Mouse (Mus musculus) Muller cell, postnatal 12 days (primary cell): Measurements from ENCODE around the gene Kdm4b.

Source experiments
- DNase-seq: peaks from one replicate; pipeline ENCODE4 v3.0.0-alpha.2; 2015; ENCODE audit errors: inconsistent ontology term

Kdm4b gene

GRCm38 (mm10) chr17:56325450-56326152 lies at the start of gene Kdm4b:
Gene Kdm4b (plus strand): TSS chr17:56326062.
- peak; percentile 100 for DNase-seq

GRCm38 (mm10) chr17:56276643-56277566 lies 49.0 kb upstream of the Kdm4b start, which contains the start of gene Ticam1:
Gene Ticam1 (minus strand): TSS chr17:56276786.
- DNase-seq, result peak; percentile 99

GRCm38 (mm10) chr17:56277567-56277893 lies 48.3 kb upstream of the Kdm4b start:
- DNase-seq, result no peak

GRCm38 (mm10) chr17:56278340-56278739 lies 47.5 kb upstream of the Kdm4b start:
- DNase-seq, result no peak

- no peak for DNase-seq
These were observed 46.2 kb upstream of the Kdm4b start for GRCm38 (mm10) chr17:56279481-56280155.

- DNase-seq, result no peak
These were observed 44.7 kb upstream of the Kdm4b start for GRCm38 (mm10) chr17:56281193-56281592.

- DNase-seq, result no peak
These were observed 43.1 kb upstream of the Kdm4b start for GRCm38 (mm10) chr17:56282802-56283201.

- no peak for DNase-seq
These were observed 42.5 kb upstream of the Kdm4b start for GRCm38 (mm10) chr17:56283316-56283715.

- no peak for DNase-seq
These were observed 39.9 kb upstream of the Kdm4b start for GRCm38 (mm10) chr17:56285995-56286394.

GRCm38 (mm10) chr17:56287830-56288229 lies 38.0 kb upstream of the Kdm4b start:
- DNase-seq, result no peak

GRCm38 (mm10) chr17:56288866-56289265 lies 37.0 kb upstream of the Kdm4b start:
- DNase-seq, result no peak

- peak; percentile 58 for DNase-seq
These were observed 36.2 kb upstream of the Kdm4b start for GRCm38 (mm10) chr17:56289371-56290331.

GRCm38 (mm10) chr17:56290388-56291170 lies 35.3 kb upstream of the Kdm4b start:
- DNase-seq, result peak; percentile 95

- DNase-seq, result peak; percentile 87
These were observed 34.7 kb upstream of the Kdm4b start for GRCm38 (mm10) chr17:56291171-56291511.

GRCm38 (mm10) chr17:56291826-56292475 lies 33.9 kb upstream of the Kdm4b start:
- DNase-seq, result no peak

GRCm38 (mm10) chr17:56292531-56293222 lies 33.2 kb upstream of the Kdm4b start, which contains the start of gene Plin3:
Gene Plin3 (minus strand): TSS chr17:56292873.
- no peak for DNase-seq

- no peak for DNase-seq
These were observed 32.6 kb upstream of the Kdm4b start for GRCm38 (mm10) chr17:56293291-56293690.

GRCm38 (mm10) chr17:56294241-56294640 lies 31.6 kb upstream of the Kdm4b start:
- no peak for DNase-seq

GRCm38 (mm10) chr17:56296201-56296600 lies 29.7 kb upstream of the Kdm4b start:
- DNase-seq, result no peak
